Mouse (Mus musculus) embryo, embryonic 11.5 days (tissue): ENCODE measurements around the gene Ttc28.
A peak's percentile ranks its signal among the peaks of the same experiment; 100 is the strongest.
"Not testable (repeated sequence)": the region's sequence is repeated elsewhere in the genome, so short reads cannot be mapped to it uniquely, and the experiment has no call there.

Experiments
- DNase-seq: peaks from one replicate; pipeline ENCODE4 v3.0.0-alpha.2; 2012; ENCODE audit warnings: low read depth, low spot score

The Ttc28 gene

GRCm38 (mm10) chr5:110879584-110880374, at the start of gene Ttc28:
TSS of gene Ttc28 (plus strand) at chr5:110879803.
- peak; percentile 81 for DNase-seq

GRCm38 (mm10) chr5:110831036-110831720, 48.4 kb upstream of the Ttc28 start:
- no peak for DNase-seq

GRCm38 (mm10) chr5:110835959-110836358, 43.6 kb upstream of the Ttc28 start:
- DNase-seq: peak; percentile 41

- DNase-seq: not testable (repeated sequence)
Measured at GRCm38 (mm10) chr5:110838016-110838415, 41.6 kb upstream of the Ttc28 start.

- no peak for DNase-seq
Measured at GRCm38 (mm10) chr5:110839038-110839677, 40.4 kb upstream of the Ttc28 start.

- peak; percentile 95 for DNase-seq
Measured at GRCm38 (mm10) chr5:110839678-110840365, 39.8 kb upstream of the Ttc28 start, which contains the start of the genes Hscb and Chek2. TSS of gene Hscb (minus strand) at chr5:110839777. TSS of gene Chek2 (plus strand) at chr5:110839979.

- DNase-seq: peak; percentile 20
Measured at GRCm38 (mm10) chr5:110840465-110840864, 39.1 kb upstream of the Ttc28 start.

- DNase-seq: no peak
Measured at GRCm38 (mm10) chr5:110841046-110841862, 38.3 kb upstream of the Ttc28 start.

GRCm38 (mm10) chr5:110852990-110853389, 26.6 kb upstream of the Ttc28 start:
- no peak for DNase-seq

GRCm38 (mm10) chr5:110857091-110857490, 22.5 kb upstream of the Ttc28 start:
- no peak for DNase-seq

- no peak for DNase-seq
Measured at GRCm38 (mm10) chr5:110859013-110859650, 20.5 kb upstream of the Ttc28 start.

GRCm38 (mm10) chr5:110860445-110860844, 19.2 kb upstream of the Ttc28 start:
- no peak for DNase-seq

- DNase-seq: no peak
Measured at GRCm38 (mm10) chr5:110868460-110868859, 11.1 kb upstream of the Ttc28 start.

GRCm38 (mm10) chr5:110869242-110869669, 10.3 kb upstream of the Ttc28 start:
- DNase-seq: no peak

GRCm38 (mm10) chr5:110873160-110873559, 6.4 kb upstream of the Ttc28 start:
- DNase-seq: no peak

- no peak for DNase-seq
Measured at GRCm38 (mm10) chr5:110874711-110875110, 4.9 kb upstream of the Ttc28 start.

GRCm38 (mm10) chr5:110875286-110875685, 4.3 kb upstream of the Ttc28 start:
- DNase-seq: no peak

- DNase-seq: no peak
Measured at GRCm38 (mm10) chr5:110877666-110878505, 1.7 kb upstream of the Ttc28 start.

GRCm38 (mm10) chr5:110878526-110878925, 1.1 kb upstream of the Ttc28 start:
- DNase-seq: not testable (repeated sequence)
